Mouse (Mus musculus) erythroid progenitor cell, adult 5-6 weeks (primary cell): Measurements from ENCODE around the gene Arhgef15. TPM values are rescaled to one million over a fixed set of nuclear protein-coding genes. Genes with fewer than 3 reads are reported as not detected.
"Not testable (repeated sequence)": the region's sequence is repeated elsewhere in the genome, so short reads cannot be mapped to it uniquely, and the experiment has no call there.

Experiments
- ATAC-seq: replicated peaks from 2 replicates; pipeline ENCODE4 v1.8.0; 2016; ENCODE audit warnings: moderate number of reproducible peaks, mild to moderate bottlenecking, moderate TSS enrichment, inconsistent platforms; ENCODE audit not compliant: poor library complexity, low FRiP score, severe bottlenecking
- total RNA-seq, 2 experiments: library from RNA; stranded (forward) in 1 of 2; stranded (reverse) in 1 of 2; fragments of 150-400 nt in 1 of 2; fragments of 186-747, 209-891 nt in 1 of 2; gene quantifications; 2 replicates each; pipeline versions ENCODE4 v1.2.3 to v1.2.4; 2015 to 2017; ENCODE audit warnings: low replicate concordance in 2 of 2

Arhgef15 gene
- total RNA-seq, 2 experiments from 2014 or later, result not detected

DNA sequence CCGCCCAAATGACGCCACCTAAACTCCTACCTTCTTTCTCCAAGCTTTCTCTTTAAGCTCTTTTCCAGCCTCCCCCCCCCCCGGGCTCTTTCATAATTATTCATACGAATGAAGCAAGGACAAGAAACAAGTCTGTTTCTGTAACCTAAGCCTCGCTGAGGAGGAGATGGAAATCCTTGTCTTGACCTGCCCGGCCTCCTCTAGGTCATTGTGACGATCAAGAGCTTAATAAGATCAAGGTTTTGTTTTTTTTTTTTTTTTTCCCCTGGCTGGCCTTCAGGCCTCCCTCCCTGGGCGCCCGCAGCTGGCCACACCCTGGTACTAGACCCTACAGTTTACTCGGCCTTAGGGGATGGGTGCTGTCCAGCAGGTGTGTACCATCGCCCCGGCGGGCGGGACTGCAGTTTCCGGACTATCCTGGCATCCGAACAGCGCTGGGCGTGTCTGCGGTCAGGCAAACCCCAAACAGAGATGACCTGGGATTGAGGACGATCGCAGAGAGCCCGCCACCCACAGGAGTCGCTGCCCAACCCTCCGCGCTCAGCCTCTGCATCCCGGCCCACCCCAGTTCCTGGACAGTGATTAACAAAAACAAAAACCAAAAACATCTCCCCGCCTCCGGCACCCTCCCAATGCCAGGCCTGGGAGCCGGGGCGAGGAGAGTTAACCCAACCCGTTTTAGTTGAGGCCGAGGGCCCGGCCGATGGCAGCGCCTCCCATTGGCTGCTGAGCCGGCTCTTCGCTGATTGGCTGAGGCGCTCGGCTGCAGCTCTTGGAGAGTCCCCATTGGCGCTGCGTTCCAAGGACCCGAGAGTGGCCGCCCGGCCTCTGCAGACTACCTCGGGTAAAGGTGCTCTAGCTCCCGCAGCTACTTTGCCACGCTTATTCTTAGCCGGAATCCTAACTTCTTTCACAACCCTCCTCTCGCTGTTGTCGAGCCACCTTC is 10.3 kb upstream of the Arhgef15 start, which contains the start of gene Slc25a35:
Slc25a35 (plus strand) TSS at position 795 of the 946 bp plus-strand sequence.
- ATAC-seq, result peak; percentile 98

GRCm38 (mm10) chr11:68966554-68966953 is 9.3 kb upstream of the Arhgef15 start:
- ATAC-seq, result no peak

- no peak for ATAC-seq
Observed at GRCm38 (mm10) chr11:68965845-68966244, 8.6 kb upstream of the Arhgef15 start.

- no peak for ATAC-seq
Observed at GRCm38 (mm10) chr11:68965050-68965449, 7.8 kb upstream of the Arhgef15 start.

DNA sequence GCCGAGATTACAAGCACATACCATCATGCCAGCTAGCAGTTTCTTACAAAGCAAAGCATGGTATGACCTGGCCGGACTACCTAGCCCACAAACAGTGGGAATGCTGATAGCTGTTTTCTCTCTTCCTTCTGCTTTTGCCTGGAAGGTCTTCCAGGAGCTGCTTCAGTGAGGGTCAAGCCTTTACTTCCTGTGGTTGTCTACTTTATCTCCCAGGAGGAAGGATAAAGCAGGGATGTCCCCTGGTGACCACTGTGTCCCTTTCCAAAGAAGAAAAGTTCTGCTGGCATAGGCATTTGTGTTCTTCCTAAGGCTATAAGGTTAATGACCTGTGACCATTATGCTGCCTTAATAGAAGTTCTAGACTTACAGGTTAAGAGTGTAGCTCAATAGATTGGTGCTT is 6.1 kb upstream of the Arhgef15 start:
- no peak for ATAC-seq

GRCm38 (mm10) chr11:68962159-68962558 is 4.9 kb upstream of the Arhgef15 start:
- ATAC-seq, result not testable (repeated sequence)

DNA sequence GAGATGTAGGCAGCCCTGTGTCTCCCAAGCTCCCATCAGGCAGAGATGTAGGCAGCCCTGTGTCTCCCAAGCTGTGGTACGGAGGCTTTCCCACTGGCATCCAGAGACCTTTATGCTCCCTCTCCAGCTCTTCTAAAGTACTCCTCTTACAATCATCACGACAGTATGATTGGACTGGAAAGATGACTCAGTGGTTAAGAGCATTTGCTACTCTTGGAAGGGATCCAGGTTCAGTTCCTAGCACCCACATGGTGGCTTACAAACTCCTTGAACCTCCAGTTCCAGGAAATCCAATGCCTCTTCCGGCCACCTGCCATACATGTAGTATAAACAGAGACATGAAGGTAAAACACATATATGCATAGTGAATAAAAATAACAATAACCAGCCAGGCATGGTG is 4.3 kb upstream of the Arhgef15 start:
- no peak for ATAC-seq

DNA sequence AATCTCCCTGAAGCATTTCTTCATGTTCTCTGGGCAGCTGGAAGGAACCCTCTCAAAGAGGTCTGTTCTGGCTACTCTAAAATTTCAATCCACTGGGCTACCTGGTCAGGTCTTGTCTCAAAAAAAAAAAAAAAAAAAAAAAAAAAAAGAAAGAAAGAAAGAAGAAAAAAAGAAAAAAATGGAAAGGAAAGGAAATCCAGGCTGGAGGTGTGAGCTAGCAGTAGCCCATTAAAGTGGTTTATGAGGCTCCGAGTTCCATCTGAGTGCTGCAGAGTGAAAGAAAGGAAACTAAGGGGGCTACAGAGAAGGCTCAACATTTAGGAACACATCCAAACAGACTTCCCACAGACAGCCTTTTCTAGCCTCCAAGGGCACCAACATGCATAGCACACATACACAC is 691 bp upstream of the Arhgef15 start:
- ATAC-seq, result no peak

GRCm38 (mm10) chr11:68956697-68957096 is 583 bp downstream of the Arhgef15 start:
- no peak for ATAC-seq

DNA sequence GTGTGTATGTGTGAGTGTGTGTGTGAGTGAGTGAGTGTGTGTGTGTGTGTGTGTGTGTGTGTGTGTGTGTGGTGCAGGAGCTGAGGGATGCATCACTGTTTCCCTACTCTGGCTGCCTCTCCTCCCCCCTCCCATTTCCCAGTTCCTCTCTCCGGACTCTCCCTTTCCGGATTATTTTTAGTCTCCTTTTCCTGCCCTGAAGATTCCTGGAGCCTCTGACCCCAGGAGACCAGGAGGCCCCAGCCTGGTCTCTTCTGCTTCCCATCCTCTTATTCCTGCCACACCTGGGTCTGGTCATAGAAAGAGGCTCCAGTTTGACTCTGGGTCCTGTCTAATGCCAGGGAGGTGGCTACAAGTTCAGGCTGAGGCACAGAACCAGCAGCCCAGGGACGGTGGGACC is 1.2 kb downstream of the Arhgef15 start:
- no peak for ATAC-seq

- ATAC-seq, result no peak
Observed at GRCm38 (mm10) chr11:68955473-68955872, 1.8 kb downstream of the Arhgef15 start.

DNA sequence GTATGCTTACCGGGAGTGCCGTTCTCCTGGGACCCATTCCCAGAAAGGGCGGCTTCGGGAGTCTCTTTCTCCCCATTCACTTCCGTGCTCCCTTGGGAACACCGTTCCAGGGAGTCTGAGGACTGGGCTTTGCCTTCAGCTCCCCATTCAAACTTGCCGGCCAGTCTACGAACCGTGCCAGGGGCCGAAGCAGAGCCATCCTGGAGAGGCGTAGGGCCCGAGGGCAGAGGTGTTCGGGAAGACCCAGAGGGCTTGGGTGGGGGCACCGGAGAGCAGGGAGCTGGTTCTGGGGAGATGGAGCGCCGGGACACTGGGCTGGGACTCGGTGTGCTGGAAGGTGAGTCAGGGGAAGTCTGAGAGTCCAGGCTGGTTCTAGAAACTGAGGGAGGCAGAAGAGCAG is 2.9 kb downstream of the Arhgef15 start:
- no peak for ATAC-seq

- no peak for ATAC-seq
Observed at GRCm38 (mm10) chr11:68953903-68954302, 3.4 kb downstream of the Arhgef15 start.

DNA sequence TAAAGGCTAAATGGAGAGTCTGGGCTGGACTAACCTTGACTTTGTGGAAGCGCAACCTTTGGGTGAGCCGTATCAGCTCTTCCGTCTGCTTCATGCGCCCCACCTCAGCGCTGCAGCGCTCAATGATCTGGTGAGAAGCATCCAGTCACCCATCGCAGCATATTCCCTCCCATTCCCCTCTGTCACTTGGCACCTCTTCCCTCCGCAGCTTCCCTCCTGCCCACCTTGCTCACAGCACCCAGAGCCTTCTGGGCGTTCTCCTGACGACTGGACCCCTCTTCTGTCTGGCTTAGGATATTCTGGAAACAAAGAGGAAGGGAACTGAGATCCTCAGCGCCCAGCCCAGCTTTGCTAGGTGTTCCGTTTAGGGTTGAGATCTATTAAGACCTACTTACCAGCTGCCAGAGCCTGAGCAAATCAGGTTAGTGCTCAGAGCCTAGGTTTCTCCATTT is 9.7 kb downstream of the Arhgef15 start:
- no peak for ATAC-seq

DNA sequence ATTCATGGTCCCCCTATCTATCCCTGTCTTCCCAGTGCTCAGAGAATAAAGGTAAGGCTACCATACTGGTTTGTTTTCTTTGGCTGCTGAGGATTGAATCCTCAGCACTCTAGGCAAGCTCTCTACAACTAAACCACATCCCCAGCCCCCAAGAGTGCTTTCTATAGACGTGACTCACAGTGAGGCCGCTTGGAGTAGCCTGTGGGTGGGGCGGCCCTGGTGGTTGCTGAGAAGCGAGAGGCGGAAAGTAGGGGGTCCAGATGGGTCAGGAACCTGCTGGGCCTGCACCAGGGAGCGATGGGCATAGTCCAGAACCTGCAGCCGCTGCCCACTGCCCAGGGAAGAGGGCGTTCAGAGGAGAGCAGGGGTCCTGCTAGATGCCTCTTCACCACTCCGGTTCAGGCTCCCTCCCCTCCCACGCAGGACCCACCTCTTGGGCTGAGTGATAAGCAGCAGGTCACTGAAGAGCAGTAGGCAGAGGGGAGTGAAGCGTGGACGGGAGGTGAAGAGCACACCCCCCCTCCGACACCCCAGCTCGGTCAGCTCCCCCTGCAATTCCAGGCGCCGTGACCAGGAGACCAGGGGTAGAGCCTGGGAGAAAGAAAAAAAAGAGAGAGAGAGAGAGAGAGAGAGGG is 10.4 kb downstream of the Arhgef15 start:
- no peak for ATAC-seq

DNA sequence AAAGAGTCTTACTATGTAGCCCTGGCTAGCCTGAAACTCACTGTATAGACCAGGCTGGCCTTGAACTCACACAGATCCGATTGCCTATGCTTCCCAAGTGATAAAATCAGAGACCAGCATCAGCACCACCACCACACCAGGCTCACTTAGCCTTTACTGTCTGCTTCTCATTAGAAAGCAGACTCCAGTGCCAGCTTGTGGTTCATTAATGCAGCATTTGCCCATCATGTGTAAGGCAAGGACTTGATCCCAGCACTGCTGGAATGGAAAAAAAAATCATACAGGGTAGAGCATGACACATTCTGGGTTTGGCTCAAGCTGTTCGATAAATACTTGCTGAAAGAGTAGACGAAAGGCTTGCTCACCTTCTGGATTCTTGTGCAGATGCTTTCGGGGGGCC is 11.3 kb downstream of the Arhgef15 start:
- ATAC-seq, result no peak

- ATAC-seq, result no peak
Observed at GRCm38 (mm10) chr11:68945245-68945644, 12.0 kb downstream of the Arhgef15 start.

GRCm38 (mm10) chr11:68942731-68943130 is 14.5 kb downstream of the Arhgef15 start:
- no peak for ATAC-seq

- ATAC-seq, result no peak
Observed at GRCm38 (mm10) chr11:68940516-68940915, 16.8 kb downstream of the Arhgef15 start.

DNA sequence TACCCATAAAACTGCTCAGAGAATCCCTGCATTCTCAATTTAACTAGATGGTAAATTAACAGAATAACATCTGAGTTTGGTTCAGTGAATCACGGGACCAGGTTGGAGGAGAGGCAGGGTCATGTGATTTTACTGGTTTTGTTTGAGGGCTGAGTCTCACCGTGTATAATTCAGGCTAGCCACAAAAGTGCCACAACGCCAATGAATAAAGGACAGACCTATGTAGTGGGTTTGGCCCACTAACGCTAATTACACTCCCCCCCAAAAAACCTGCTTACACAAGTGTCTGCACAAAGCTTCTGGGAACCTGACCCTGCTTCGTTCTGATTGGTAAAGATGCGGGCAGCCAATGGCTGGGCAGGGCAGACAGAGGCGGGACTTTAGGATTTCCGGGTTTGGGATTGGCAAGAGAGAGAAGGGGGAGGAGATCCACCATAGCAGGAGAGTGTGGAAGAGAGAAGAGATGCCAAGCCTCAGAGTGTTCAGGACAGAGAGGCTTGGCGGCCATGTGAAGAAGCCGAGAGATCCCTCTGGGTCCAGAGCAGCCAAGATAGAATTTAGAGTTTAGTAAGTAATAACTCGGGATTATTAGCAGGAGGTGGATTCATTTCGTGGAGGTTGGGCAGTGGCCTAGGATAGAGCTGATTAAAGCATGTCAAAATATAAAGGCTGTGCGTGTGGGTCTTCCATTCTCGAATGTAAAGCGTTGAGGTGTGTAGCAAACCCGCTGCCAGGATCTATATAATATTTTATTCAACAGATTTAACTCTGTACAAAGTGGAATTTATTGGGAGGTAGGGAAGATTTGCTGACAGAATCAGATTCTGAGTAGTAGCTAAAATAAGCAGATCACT is 17.6 kb downstream of the Arhgef15 start:
- peak; percentile 96 for ATAC-seq
